Mouse (Mus musculus): ENCODE measurements around the gene Tk1.
"Not testable (repeated sequence)": the region's sequence is repeated elsewhere in the genome, so short reads cannot be mapped to it uniquely, and the experiment has no call there.

The Tk1 gene

DNA sequence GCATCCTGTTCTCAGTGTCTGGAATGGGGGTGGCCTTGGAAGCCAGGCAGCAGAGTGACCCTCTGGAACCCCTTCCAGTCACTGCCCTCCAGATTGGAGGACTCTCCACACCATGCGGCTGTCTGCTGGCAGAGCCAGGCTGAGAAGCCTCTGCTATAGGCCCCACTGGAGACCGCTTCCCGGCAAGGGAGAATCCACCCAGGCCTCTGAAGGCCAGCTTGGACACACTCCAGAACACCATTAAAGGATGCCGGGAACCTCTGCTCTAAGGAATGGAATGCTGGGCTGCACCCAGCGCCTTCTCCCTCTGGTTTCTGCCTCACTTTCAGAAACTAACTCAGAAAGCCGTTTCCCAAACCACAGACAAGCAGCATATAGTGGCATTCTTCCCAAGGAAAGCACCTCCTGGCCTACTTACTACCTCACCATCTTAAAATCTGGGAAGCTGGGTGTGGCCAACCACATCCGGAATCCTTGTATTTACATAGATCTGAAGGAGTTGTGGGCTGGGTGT is 3.1 kb downstream of the Tk1 start:
- no peak for DNase-seq (ENCODE audit: low spot score in 2 of 2)

DNA sequence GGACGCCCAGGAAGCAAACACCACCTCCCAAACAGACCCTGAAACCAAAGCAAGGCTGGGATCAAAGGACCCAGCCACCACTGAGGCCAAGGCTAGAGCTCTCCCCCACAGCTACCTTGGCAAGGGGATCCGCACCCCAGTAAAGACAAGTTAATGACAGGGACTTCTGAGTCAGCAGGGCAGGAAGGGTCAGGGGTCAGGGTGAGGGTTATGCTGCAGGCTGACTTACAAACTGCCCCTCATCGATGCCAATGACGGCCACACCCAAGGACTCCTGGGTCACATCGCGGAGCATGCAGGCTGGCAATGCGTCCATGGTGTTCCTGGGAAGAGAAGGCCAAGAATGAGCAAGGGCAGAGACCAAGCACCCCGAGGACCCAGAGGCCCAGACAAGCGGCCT is 4.0 kb downstream of the Tk1 start:
- DNase-seq (ENCODE audit: low spot score in 2 of 2): no peak

DNA sequence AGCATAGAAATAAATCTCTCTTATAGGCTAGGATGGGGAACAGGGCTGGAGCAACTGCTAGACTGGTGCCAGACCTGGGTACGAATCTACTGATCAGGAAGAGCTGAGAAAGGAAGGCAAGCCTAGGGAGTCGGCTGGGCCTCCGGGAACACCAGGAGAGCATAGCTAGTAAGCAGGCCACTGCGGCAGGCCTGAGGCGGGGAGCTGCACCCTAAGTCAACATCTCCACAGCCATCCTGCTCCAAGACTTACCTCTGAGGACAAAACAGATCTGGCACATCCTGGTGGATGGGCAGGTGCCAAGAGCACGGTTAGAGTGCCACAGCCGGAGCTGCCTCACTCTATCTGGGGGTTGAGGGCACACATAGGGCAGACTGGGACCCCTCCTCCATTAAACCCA is 5.7 kb downstream of the Tk1 start:
- DNase-seq (ENCODE audit: low spot score in 2 of 2): no peak

DNA sequence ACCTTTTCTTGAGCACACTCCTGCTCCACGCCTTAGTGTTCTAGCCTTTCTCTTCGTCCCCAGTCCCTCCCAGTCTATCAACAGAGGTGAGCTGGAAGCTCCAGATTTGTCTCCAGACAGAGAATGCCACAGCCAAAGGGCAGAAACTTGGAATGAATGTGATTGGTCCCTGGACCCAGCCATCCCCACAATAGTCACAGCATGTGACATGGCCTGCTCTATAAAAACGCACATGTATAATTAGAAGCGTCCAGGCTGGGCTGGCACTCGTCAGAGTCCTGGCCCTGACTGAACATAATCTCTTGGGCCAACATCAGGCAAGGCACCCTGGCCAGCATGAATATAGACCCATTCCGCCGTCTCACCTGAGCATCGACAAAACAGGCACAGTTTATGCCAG is 6.8 kb downstream of the Tk1 start:
- no peak for DNase-seq (ENCODE audit: low spot score in 2 of 2)

DNA sequence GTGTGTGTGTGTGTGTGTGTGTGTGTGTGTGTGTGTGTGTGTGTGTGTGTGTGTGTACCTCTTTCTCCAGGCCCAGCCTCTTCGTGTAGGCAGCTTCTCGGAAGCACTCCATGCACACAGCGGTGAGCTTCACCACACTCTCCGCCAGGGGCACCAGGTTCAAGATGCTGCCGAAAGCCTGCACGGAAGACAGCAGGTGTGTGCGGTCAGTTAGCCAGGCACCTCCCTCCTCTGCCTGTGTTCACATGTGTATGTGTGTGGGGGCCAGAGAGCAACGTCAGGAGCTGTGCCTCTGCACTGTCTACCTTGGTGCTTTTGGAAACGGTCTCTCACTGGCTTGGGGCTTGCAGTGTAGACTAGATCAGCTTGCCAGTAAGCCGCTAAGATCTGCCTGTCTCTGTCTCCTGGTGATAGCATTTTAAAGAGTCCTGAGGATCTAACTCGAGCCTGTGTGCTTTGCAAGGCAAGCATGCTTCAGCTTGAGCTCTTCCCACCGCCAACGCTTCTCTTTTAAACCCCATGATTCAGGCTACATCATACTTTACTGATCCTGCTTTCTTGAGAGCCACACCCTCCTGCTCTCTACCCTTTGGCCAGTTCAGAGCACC is 9.4 kb downstream of the Tk1 start:
- no peak for DNase-seq (ENCODE audit: low spot score in 2 of 2)

DNA sequence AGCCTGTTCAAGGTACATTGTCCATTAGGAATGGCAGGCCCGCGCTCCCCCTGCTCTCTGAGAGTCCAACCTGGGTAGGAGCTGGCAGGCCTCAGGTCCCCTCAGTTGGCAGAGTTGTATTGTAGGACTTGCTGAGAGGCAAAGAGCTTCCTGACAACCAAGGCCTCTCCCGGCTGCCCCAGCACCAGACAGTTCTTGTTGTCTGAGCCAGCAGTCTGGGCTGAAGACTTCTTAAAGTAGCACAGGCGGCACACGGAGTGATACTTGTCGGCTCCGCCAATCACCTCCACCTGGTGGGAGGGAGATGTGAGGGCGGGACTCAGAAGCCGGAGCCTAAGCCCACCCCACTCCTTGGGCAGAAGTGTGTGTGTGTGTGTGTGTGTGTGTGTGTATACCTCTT is 10.0 kb downstream of the Tk1 start:
- DNase-seq (ENCODE audit: low spot score in 2 of 2): not testable (repeated sequence)

DNA sequence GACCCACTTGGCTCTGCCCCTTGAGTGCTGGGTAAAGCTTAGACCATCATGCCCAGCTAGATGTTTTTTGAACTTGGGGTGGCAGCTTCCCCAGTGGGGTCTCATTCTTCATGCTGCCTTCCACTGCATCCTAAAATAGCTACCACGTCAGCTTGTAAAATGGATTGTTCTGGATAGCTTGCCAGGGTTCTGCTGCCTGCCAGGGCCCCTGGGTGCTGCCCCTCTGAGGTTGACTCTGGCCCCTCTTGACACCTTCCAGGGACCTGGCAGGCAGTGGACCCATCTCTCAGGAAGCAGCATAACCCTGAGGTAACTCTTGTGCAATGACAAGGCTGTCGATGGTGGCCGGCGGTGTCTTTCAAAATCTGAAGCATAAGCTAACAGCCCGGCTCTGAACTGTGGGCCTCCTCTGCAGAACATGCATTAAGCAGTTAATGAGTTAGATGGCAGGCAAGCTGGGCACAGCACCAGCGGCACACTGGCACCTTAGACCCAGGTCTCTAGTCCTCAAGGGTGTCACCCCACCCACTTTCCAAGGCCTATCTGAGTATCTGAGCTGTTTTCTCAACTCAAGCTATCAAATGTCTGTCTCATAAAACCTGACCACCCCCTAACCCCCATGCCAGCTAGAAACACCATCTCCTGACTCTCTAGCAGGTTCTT is 11.1 kb downstream of the Tk1 start:
- DNase-seq (ENCODE audit: low spot score in 2 of 2): no peak

DNA sequence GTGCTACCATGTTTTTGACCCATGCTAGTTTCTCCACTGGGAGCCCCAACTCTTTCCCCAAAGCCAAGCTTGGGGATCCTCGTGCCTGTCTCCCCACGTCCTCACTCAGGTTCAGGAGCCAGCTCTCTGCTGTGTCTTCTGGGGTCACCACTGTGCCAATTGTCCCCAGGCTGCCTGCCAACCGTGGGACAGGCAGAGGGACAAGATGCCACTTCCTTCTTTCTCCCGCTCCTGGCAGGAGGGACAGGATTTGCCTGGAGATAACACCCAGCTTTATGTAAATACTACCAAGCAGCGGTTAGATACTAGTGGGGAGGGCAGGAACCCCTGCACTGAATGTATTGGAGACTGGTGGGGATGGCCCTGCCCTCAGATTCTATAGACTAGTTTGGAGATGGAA is 12.0 kb downstream of the Tk1 start:
- DNase-seq (ENCODE audit: low spot score in 2 of 2): no peak

DNA sequence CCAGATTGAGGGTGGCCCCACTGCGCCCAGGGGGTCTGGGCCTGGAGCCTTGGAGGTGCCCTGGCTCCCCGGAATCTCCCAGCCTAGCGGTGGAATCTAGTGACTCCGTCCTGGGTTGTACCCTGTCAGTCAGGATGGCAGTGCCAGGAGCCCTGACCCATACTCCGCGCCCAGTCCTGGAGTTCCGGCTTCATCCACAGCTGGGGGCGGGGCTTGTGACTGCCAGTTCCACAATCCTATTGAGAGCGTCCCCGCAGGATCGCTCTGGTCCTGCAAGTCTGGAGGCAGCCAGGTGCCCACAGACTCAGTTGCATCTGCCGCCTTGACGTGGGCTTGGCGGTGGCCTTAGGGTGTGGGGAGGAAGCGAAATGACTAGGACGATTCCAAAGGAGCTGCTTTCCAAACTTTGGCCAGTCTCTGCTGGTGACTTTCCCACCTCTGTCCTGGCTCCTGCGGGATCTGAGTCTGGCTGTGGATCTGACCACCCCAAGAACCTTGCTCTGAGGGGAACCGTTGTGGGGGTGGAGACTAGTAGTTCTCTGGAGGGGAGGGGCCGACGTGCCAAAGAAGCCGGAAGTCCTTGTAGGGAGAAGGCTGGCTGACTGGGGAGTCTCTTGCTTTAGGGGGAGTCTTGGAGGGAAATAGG is 15.4 kb downstream of the Tk1 start:
- peak in 1 of 2 experiments; percentile 58 for DNase-seq (ENCODE audit: low spot score in 2 of 2)

DNA sequence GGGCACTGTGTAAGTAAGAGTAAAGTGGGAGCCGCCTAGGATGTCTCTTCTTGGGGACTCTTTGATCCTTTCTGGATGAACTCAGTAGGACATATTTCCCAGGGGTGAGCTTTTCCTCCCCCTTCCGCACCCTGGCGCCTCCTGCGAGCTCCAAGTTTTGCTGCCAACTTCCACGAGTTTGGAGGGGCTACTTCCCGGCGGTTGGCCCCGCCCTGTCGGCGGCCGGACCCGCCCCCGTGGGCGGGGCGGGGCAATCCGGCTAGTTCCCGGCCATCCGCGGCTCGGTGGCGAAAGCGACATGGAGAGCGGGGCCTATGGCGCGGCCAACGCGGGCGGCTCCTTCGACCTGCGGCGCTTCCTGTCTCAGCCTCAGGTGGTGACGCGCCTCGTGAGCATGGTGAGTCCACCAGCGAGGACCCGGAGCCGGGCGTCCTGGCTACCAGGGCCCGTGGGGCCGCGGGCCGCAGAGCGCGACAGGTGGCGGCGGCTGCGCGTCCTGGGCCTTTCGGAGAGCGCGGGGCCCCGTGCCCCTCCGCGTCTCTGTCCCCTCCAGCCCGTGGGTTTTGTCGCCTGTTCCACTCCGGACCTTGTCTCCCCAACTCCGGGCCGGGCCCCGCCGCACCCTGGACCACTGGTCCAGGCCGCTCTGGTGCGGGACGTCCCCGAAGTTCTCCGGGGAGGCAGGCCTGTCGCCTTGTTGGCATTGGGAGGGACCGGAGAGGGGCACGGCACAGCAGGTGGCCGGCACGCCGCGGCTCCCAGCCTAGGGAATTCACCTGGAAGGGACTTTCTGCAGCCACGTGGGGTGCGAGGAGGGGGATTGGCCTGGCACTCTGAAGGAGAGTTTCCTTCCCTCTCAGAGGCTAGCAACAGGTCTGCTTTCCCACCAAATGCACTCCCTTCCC is 16.2 kb downstream of the Tk1 start, which contains the start of the genes Gm20708 and Syngr2:
TSS of gene Gm20708 (plus strand) at position 262 of the 905 bp plus-strand sequence.
TSS of gene Syngr2 (plus strand) at position 262 of the 905 bp plus-strand sequence.
- DNase-seq (ENCODE audit: low spot score in 2 of 2): peak in 1 of 2 experiments; percentile 48

DNA sequence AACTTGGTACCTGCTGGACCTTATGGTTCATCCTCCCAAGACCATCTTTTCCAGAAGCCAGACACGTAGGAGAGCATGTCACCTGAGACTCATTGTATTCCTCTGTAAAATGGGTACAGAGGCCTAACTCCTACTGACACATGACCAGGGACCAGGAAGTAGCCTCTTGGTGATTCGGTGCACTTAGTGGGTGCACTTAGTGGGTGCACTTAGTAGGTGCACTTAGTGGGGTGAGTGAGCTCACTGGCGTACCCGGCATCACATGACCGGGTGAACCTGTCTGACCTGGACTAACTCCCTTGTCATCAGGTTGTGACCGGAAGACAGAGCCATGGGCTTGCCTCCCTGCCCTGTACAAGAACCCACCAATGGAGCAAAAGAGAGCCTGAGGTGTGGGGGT is 19.1 kb downstream of the Tk1 start:
- no peak for DNase-seq (ENCODE audit: low spot score in 2 of 2)

DNA sequence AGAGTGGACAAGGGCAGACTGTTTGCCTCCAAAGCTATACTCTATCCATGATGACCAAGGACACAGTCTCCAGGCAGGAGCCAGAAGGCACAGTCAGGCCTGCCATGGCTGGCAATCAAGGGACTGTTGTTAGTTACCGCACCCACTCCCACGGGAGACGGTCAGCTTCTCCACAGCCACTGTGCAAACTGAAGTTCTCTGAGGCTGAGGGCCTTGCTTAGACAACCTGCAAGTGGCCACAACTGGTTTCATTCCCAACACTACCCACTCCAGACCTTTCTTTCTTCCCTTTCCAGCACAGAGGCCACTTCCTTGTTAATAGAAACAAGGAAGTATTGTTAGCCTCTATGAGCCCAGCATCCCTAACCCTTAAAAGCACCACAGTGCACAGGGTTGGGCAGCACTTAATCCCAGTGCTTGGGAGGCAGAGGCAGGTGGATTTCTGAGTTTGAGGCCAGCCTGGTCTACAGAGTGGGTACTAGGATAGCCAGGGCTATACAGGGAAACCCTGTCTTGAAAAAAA is 22.7 kb downstream of the Tk1 start:
- no peak for DNase-seq (ENCODE audit: low spot score in 2 of 2)

DNA sequence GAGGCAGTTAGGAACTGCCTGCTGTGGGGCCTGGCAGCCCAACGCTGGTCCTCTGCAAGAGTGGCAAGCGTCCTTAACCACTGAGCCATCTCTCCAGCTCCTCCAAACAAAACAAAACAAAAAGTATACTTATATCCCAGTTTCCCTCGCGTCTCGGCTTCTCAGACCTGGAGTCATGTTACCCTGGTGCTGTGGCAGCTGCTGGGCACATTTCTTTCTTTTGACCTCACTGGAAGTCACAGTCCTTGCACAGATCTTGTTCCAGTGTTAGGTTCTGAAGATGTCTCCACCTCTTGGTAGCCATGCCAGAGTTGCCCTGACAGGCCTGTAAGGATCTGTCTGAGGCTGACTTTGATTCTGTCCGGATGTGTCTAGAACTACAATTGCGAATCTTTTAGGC is 24.2 kb downstream of the Tk1 start:
- DNase-seq (ENCODE audit: low spot score in 2 of 2): no peak

DNA sequence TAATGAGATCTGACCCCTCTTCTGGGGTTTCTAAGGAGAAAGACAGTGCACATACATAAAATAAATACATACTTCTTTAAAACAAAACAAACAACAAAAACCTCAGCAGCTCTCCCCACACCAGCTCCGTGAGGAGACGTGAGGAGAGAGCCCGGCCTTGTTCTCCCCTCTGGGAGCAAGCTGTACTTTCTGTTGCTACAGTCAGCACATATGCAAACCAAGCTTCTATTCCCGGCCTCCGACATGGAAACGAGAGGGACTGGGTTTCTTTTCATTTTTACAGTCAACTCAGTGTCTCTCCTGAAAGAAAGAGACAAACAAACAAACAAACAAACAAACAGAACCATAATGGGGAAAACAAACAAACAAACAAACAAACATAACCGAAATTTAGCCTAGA is 25.9 kb downstream of the Tk1 start:
- no peak for DNase-seq (ENCODE audit: low spot score in 2 of 2)

DNA sequence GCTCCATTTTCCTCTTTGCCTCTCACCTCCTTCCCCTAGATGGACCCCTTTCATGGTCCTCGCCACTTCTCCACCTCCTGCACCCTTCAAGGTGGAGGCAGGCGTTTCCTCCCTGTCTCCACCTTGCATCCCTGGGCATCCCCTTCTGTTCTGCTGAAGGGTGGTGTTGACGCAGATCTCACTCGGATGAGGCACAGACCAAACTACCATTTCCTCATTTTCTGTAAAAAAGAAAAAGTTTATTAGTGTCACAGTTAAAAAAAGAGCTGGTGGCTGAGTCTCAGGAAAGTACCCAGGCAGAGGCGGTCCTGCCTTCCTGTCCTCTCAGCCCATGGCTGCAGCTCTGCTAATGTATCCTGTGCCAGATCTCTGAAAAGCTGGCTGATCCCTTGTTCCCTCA is 26.7 kb downstream of the Tk1 start:
- no peak for DNase-seq (ENCODE audit: low spot score in 2 of 2)

DNA sequence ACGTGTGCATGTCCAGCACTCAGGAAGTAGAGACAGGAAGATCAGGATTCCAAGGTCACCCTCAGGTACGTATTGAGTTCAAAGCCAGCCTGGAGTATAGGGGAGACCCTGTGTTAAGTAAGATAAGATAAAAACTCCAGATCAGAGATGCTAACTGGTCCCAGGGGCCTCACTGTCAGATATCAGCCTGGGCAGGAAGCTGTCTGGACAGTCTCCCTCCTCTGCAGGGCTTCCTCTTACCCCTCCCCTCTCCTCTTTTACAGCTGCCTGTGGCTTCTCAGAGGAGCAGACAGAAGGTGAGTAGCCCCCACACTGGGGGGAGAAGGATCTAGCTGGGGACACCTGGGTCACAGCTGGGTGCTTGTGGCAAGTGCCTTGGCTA is 27.7 kb downstream of the Tk1 start:
- no peak for DNase-seq (ENCODE audit: low spot score in 2 of 2)

DNA sequence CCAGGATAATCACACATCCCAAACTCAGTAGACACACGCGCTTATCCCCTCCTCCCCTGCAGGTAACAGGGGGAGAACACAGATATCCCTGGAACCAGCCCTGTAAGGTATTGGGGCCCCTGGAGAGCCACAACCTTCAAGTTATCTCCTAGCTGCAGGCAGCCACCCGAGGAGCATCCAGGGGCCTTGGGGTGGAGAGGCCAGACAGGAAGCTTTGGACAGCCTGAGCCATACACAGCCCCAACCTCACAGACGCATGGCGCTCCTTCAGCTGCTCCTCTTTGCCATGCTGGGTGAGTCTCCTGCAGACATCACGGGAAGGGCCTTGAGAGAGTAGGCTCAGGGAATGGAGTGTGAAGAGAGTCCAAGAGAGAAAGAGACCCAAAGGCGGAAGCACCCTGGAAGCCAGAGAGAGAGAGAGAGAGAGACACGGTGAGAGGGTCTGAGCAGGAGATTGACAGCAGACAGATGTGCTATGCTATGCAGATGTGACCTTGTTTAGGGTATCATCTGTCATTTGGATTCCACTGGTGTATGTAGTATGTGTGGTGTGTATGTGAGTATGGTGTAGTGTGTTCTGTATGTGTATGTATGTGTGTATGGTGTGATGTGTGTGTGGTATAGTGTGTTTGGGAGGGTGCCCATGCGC is 28.3 kb downstream of the Tk1 start, which contains the start of gene 6030468B19Rik:
TSS of gene 6030468B19Rik (plus strand) at position 150 of the 649 bp plus-strand sequence.
- no peak for DNase-seq (ENCODE audit: low spot score in 2 of 2)

DNA sequence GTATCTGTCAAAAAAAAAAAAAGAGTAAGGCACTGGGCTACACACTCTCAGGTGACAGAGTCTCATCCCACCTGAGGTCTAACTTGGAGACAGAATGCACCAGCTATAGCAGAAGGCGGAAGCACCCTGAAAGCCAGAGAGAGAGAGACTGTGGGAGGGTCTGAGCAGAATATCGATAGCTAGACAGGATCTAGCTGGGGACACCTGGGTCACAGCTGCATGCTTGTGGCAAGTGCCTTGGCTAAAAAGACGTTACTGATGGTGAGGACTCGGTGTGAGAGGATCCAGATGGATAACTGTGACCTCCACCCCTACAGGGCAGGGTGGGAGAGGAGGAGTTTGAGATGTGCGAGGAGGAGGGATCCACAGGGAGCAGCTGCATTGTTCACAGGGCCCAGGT is 28.9 kb downstream of the Tk1 start:
- no peak for DNase-seq (ENCODE audit: low spot score in 2 of 2)

DNA sequence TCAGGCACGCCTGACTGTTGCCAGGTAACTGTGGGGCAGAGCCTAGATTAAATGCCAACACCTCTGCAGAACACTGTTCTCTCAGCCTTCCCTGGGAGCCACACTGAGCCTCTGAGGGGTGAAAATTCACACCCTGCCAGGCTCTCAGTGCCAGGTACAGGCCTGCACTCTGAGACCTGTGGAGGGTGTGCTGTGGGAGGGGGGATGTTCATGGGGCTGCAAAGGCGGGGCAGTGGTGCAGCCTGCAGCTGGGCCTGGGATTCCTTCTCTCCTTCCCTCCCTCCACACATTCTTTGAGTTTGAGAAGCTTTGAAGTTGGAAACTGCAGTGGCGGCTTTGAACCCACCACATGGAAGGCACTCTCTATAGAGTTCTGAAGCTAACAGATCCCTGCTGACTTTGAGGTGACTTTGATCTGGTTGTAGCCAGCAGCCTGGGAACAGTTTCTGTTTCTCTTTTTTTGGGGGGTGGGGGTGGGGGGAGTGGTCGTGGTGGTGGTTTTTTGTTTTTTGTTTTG is 31.8 kb downstream of the Tk1 start:
- no peak for DNase-seq (ENCODE audit: low spot score in 2 of 2)

DNA sequence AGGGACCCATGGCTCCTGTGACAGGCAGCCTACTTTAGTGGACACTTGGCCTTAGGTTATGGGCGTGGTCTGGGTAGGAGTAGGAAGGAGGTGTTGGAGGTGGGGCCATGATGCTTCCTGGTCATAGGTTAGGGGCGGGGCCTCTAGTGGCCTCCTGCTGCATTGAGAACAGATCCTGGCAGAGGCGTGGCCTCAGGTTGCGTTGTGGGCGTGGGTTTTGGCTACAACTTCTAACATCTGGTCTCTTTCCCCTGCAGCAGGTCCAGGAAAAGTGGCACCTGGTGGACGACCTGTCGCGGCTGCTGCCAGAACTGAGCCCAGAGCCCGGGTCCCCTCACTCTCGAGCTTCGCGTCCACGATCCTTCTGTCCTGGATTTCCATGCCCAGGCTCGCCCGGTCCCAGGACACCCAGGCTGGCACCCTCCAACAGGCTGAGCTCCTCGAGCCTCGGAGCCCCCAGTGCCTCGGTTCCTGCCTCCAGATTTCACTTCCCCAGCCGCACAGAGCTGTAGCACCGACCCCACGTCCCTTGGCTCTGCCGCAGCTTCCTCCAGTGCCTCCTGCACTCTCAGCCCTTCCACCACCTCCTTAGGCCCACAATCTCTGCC is 33.5 kb downstream of the Tk1 start:
- DNase-seq (ENCODE audit: low spot score in 2 of 2): no peak

DNA sequence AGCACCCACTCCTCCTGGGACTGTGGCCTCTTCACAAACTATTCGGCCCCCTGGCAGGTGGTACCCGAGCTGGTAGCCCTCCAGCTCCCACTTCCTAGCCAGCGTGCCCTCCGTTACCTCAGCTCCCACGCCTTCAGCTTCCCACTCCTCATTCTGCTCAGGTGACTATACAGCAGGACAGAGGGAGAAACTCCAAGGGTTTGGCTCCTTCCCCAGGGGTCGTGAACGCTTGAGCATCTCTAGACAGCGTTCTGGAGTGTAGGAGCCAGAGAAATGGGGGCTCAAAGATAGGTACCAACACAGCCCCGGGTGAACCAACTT is 34.5 kb downstream of the Tk1 start:
- DNase-seq (ENCODE audit: low spot score in 2 of 2): no peak
